In the genomic region with DNA sequence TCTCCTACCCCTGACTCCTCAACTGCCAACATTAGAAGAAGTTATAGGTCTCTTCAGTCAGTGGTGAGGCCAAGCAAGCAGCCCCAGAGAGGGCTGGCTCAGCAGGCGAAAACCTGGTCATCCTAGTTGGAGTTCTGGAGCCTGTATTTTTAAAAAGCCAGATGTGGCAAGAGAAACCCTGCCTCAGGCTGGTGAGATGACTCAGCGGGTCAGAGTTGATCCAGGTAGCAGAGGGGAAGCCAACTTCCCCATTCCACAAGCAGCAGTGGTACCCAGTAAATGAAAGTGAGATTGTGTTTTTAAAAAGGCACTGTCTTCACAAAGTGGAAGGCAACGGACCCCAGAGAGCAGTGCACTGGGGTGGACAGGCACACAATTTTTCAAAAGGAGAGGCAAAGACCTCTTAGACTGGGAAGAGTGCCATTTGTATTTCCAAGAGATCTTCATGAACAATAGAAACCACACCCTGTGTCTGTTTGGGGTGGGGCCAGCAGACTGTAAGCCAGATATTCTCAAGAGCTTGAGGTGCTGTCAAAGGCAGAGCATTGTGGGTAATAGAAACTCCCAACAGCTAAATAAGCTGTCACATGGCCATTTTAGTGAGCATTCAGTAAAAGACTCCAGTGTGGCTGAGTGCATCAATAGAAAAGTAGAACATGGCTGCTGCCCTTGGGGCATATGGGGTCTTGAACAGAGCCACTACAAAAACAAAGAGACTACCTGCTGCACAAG, we compare ENCODE assay signal across 8 mouse cellular contexts. TPM values are rescaled to one million over a fixed set of nuclear protein-coding genes. Genes with fewer than 3 reads are reported as not detected.
DNase-seq lines count a peak whose midpoint lies in the region; ATAC-seq and TF ChIP-seq lines count a peak whose summit lies in the region.

No protein-coding gene starts in this region.

- no peak overlapping the region for H3K27ac ChIP-seq in hindbrain, embryonic 11.5 days (ENCODE audit: low read depth, low read length)
- no peak overlapping the region for H3K27ac ChIP-seq in hindbrain, embryonic 16.5 days (ENCODE audit: low read depth, low read length)

- H3K4me2 ChIP-seq in hindbrain, embryonic 11.5 days (replicated peaks; ENCODE audit: low read depth, low read length): no peak overlapping the region
- no peak overlapping the region for H3K4me2 ChIP-seq in hindbrain, embryonic 16.5 days (ENCODE audit: low read length)

- H3K4me1 ChIP-seq in hindbrain, embryonic 11.5 days (replicated peaks; ENCODE audit: control insufficient read depth, insufficient read depth, low read length): no peaks in the 10 kb centered on the region
- H3K4me1 ChIP-seq in hindbrain, embryonic 16.5 days (ENCODE audit: control insufficient read depth, insufficient read depth, low read depth, low read length): peaks cover 5% of the 10 kb centered on the region

- DNase-seq in hindbrain, embryonic 11.5 days (ENCODE audit: low spot score): peak; percentile 19
- peak; percentile 37 for DNase-seq in brain, embryonic 14.5 days (ENCODE audit: low read depth)
- DNase-seq in heart, postnatal 4 days: peak; percentile 43
- DNase-seq in lung, postnatal 36 days: peak; percentile 88
- DNase-seq in ovary, postnatal 10 days (ENCODE audit: low spot score): no peak
- no peak for DNase-seq in spleen, postnatal 14 days (ENCODE audit: low spot score in 2 of 2)

- H3K36me3 ChIP-seq in hindbrain, embryonic 11.5 days (ENCODE audit: control insufficient read depth, insufficient read depth, low read length): peaks cover 41% of the 10 kb centered on the region
- H3K36me3 ChIP-seq in hindbrain, embryonic 16.5 days (ENCODE audit: control insufficient read depth, insufficient read depth, low read length): peaks cover 29% of the 10 kb centered on the region

- no peaks in the 10 kb centered on the region for H3K9me3 ChIP-seq in hindbrain, embryonic 11.5 days (ENCODE audit: control insufficient read depth, low read length)
- H3K9me3 ChIP-seq in hindbrain, embryonic 16.5 days (ENCODE audit: control insufficient read depth, low read length): no peaks in the 10 kb centered on the region

- no peak for TF ChIP-seq CTCF in brain, embryonic 14.5 days (IDR thresholded peaks at IDR 0.05; ENCODE audit: borderline replicate concordance, extremely low read depth, insufficient read depth, insufficient read length)

- H3K4me3 ChIP-seq in hindbrain, embryonic 11.5 days (ENCODE audit: low read depth, low read length): no peak overlapping the region
- no peak overlapping the region for H3K4me3 ChIP-seq in hindbrain, embryonic 16.5 days (ENCODE audit: low read length)

- WGBS in hindbrain, embryonic 11.5 days: 87% methylated on average over 3 of the region's 3 CpGs
- 83% methylated on average over 3 of the region's 3 CpGs for WGBS in hindbrain, embryonic 16.5 days

- H3K27me3 ChIP-seq in hindbrain, embryonic 11.5 days (ENCODE audit: control insufficient read depth, insufficient read depth, low read length): no peaks in the 10 kb centered on the region
- H3K27me3 ChIP-seq in hindbrain, embryonic 16.5 days (replicated peaks; ENCODE audit: control insufficient read depth, insufficient read depth, low read length): no peaks in the 10 kb centered on the region

- H3K9ac ChIP-seq in hindbrain, embryonic 11.5 days (ENCODE audit: low read depth, low read length): no peak overlapping the region
- H3K9ac ChIP-seq in hindbrain, embryonic 16.5 days (ENCODE audit: low read depth, low read length): no peak overlapping the region

- no peak for ATAC-seq in hindbrain, embryonic 11.5 days (ENCODE audit: low FRiP score)
- ATAC-seq in hindbrain, embryonic 16.5 days: no peak
- no peak for ATAC-seq in monocyte, adult 5-6 weeks (replicated peaks; ENCODE audit: insufficient number of reproducible peaks, low FRiP score, low TSS enrichment, poor library complexity, severe bottlenecking)

- no peak for TF ChIP-seq POLR2A in brain, embryonic 14.5 days (IDR thresholded peaks at IDR 0.05; ENCODE audit: borderline replicate concordance, extremely low read depth, insufficient read depth, insufficient read length, poor library complexity, severe bottlenecking)

RNA-seq across cellular contexts. Expression of a gene that starts 33.1 kb away (rescaled TPM):
- 804 and 817 TPM in 2 replicates for polyA plus RNA-seq in hindbrain, embryonic 11.5 days (2014; fragmentation: Nextera tagmentation; extraction: Ambion mirVana)
- 350 and 375 TPM in 2 replicates for polyA plus RNA-seq in hindbrain, embryonic 16.5 days (2015; fragmentation: Nextera tagmentation; extraction: Ambion mirVana)
- polyA plus RNA-seq in brain, embryonic 14.5 days (2012; rRNA removed): 259 and 433 TPM in 2 replicates
- total RNA-seq in heart, postnatal 4 days (2021): 100 to 1,000 TPM; 632 to 676 TPM
- 355 to 477 TPM (median 465 TPM) in 3 replicates for total RNA-seq in monocyte, adult 5-6 weeks (2017)

Comparison
In these comparisons a context has a peak if more than half of its experiments do, and no peak if none do; other contexts are left out.
1. DNase-seq: peak in hindbrain, embryonic 11.5 days (single experiment), brain, embryonic 14.5 days (single experiment), heart, postnatal 4 days (single experiment) and lung, postnatal 36 days (single experiment); none in ovary, postnatal 10 days (single experiment) and spleen, postnatal 14 days (0 of 2).